Mouse (Mus musculus): ENCODE results near the gene Dad1.

DNA sequence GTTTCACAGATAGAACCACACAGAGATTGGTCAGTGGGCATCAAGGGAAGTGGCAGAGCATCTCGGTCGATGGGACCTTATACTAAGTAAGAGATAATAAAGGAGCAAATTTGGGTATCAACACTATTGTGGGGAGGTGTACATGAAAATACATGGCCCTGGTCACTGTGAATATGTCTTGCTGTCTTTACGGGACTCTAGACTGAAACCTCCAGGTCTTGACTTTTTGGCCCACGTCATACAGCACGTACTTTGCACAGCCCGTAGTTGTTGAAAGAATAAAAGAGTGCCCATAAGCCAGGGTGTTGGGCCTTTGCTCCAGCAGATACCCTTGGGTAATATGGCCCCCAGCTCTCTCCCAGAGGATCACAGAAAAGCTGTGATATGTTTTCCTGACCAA, 32.3 kb downstream of the Dad1 start:
- TF ChIP-seq CTCF (IDR thresholded peaks at IDR 0.05 in 2 of 3, conservative IDR thresholded peaks at IDR 0.05 in 1 of 3; ENCODE audit: control insufficient read depth in 1 of 3, insufficient read depth in 1 of 3, low read depth in 2 of 3, low read length in 3 of 3, poor library complexity in 1 of 3, severe bottlenecking in 1 of 3) (no peak), GATA1 (IDR thresholded peaks at IDR 0.05; ENCODE audit: low read depth, low read length) (no peak), POLR2A (IDR thresholded peaks at IDR 0.05; ENCODE audit: control insufficient read depth in 1 of 2, insufficient read depth in 1 of 2, low read depth in 1 of 2, low read length in 2 of 2, poor library complexity in 1 of 2) (no peak), GABPA (IDR thresholded peaks at IDR 0.05; ENCODE audit: low read depth, low read length) (no peak), EP300 (IDR thresholded peaks at IDR 0.05; ENCODE audit: low read depth in 1 of 2, low read length in 2 of 2) (no peak), USF1 (IDR thresholded peaks at IDR 0.05; ENCODE audit: low read depth, low read length) (no peak)
